Mouse (Mus musculus): ENCODE results near the gene Zfp853. TPM values are rescaled to one million over a fixed set of nuclear protein-coding genes. Genes with fewer than 3 reads are reported as not detected.
A peak's percentile ranks its signal among the peaks of the same experiment; 100 is the strongest.

Zfp853 gene
- polyA plus RNA-seq (2015; fragmentation: Nextera tagmentation; extraction: Ambion mirVana): 0.05 TPM in 1 of 2 replicates, not detected in the other

DNA sequence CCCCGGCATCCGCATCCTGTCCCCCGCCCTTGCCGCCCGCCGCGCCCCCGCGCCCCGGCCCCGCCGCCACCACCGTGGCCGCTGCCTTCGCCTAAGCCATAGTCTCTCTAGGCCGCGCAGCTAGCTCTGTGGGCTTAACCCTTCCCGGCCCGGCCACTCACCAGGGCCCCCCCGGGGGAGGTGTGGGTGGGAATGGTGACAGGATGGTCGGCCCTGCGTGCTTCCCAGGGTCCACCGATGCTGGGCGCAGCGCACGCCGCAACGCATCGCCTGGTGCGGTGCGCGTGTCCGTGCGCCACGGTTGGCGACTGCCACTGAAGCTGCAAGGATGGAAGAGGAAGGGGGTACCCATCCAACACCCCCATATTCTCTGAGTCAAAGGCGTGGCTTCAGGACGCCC is at the start of gene Zfp853:
Zfp853 (minus strand) TSS at position 220 of the 400 bp plus-strand sequence.
- peak within 1 kb of the TSS; percentile 56 for H3K4me3 ChIP-seq (ENCODE audit: low read length)

DNA sequence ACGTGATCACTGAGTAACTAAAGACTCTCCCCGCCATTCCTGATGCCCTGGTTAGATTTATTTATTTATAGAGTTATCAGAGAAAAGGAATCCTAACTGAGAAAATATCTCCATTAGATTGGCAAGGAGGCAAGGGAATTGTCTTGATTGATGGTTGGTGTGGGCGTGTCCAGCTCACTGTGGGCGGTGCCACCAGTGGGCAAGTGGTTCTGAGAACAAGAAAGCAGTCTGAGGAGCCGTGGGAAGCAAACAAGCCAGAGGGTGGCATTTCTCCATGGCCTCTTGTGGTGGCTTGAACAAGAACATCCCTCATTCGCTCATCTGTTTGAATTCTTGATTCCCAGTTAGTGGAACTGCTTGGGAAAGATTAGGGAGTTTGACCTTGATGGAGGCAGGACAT is 46.2 kb upstream of the Zfp853 start:
- H3K9me3 ChIP-seq (ENCODE audit: control insufficient read depth, low read length): no peaks in the 10 kb centered on the region
- no peak overlapping the region for H3K27ac ChIP-seq (ENCODE audit: low read length)
- WGBS: 41% methylated on average over 6 of the region's 6 CpGs
- H3K4me2 ChIP-seq (ENCODE audit: low read depth, low read length): no peak overlapping the region
- no peak for ATAC-seq (ENCODE audit: low read depth)
- no peaks in the 10 kb centered on the region for H3K36me3 ChIP-seq (ENCODE audit: control insufficient read depth, insufficient read depth, low read length)
- H3K4me1 ChIP-seq (replicated peaks; ENCODE audit: control insufficient read depth, insufficient read depth, low read length): no peaks in the 10 kb centered on the region
- no peak overlapping the region for H3K4me3 ChIP-seq (ENCODE audit: low read length)
- H3K9ac ChIP-seq (ENCODE audit: low read length): no peak overlapping the region
- no peaks in the 10 kb centered on the region for H3K27me3 ChIP-seq (ENCODE audit: control insufficient read depth, insufficient read depth, low read depth, low read length)

More for the DNA sequence above, at the start of gene Zfp853:
- Histone ChIP-seq H3K4me1 (replicated peaks; ENCODE audit: control insufficient read depth, insufficient read depth, low read length) (peaks cover 23% of the 10 kb centered on the region), H3K27ac (ENCODE audit: low read length) (no peak within 1 kb of the TSS), H3K9me3 (ENCODE audit: control insufficient read depth, low read length) (no peaks in the 10 kb centered on the region), H3K36me3 (ENCODE audit: control insufficient read depth, insufficient read depth, low read length) (no peaks in the 10 kb centered on the region; the same call in 1 of the 2 replicates), H3K4me2 (ENCODE audit: low read depth, low read length) (peak within 1 kb of the TSS; percentile 91), H3K27me3 (ENCODE audit: control insufficient read depth, insufficient read depth, low read depth, low read length) (peaks cover 54% of the 10 kb centered on the region), H3K9ac (ENCODE audit: low read length) (peak within 1 kb of the TSS; percentile 66)
- ATAC-seq (ENCODE audit: low read depth): no peak; the same call in 1 of the 2 replicates
- WGBS: 1% methylated on average over 36 of the region's 38 CpGs

DNA sequence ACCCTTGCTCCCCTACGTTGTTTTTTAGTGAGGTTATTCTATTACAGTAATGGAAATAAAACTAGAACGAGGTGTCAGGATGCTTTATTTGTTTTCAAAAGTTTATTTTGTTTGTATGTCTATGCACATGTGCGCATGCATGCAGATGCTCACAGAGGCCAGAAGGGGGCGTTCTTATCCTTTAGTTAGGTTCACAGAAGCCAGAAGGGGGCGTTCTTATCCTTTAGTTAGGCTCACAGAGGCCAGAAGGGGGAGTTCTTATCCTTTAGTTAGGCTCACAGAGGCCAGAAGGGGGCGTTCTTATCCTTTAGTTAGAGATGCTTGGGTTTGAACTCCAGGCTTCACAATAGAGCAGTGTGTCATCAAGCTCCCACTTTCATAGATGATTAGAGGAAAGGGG is 43.1 kb upstream of the Zfp853 start:
- no peaks in the 10 kb centered on the region for H3K36me3 ChIP-seq (ENCODE audit: control insufficient read depth, insufficient read depth, low read length)
- ATAC-seq (ENCODE audit: low read depth): no peak
- no peaks in the 10 kb centered on the region for H3K9me3 ChIP-seq (ENCODE audit: control insufficient read depth, low read length)
- H3K27ac ChIP-seq (ENCODE audit: low read length): no peak overlapping the region
- H3K27me3 ChIP-seq (ENCODE audit: control insufficient read depth, insufficient read depth, low read depth, low read length): no peaks in the 10 kb centered on the region
- H3K4me1 ChIP-seq (replicated peaks; ENCODE audit: control insufficient read depth, insufficient read depth, low read length): no peaks in the 10 kb centered on the region
- WGBS: 61% methylated on average over 6 of the region's 6 CpGs
- H3K4me2 ChIP-seq (ENCODE audit: low read depth, low read length): no peak overlapping the region
- no peak overlapping the region for H3K4me3 ChIP-seq (ENCODE audit: low read length)
- no peak overlapping the region for H3K9ac ChIP-seq (ENCODE audit: low read length)

DNA sequence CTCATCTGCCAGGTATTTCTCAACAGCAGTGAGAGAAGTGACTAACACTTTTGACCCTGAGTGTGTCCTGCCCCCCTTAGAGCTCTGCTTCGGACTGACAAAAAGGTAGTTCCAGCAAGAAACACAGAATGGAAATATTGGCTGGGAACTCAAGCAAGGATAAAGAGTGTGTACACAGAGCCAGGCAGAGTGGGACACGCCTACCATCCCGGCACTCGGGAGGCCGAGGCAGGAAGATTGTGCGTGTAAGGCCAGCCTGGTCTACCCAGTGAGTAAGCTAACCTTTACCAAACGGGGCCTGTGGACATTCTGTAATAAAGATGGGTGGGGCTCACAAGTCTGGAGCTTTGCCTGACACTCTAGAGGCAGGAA is 41.7 kb upstream of the Zfp853 start:
- H3K4me2 ChIP-seq (ENCODE audit: low read depth, low read length): no peak overlapping the region
- 71% methylated on average over 7 of the region's 7 CpGs for WGBS
- no peaks in the 10 kb centered on the region for H3K9me3 ChIP-seq (ENCODE audit: control insufficient read depth, low read length)
- no peak overlapping the region for H3K27ac ChIP-seq (ENCODE audit: low read length)
- no peaks in the 10 kb centered on the region for H3K27me3 ChIP-seq (ENCODE audit: control insufficient read depth, insufficient read depth, low read depth, low read length)
- no peaks in the 10 kb centered on the region for H3K36me3 ChIP-seq (ENCODE audit: control insufficient read depth, insufficient read depth, low read length)
- H3K9ac ChIP-seq (ENCODE audit: low read length): no peak overlapping the region
- H3K4me1 ChIP-seq (replicated peaks; ENCODE audit: control insufficient read depth, insufficient read depth, low read length): peaks cover under 1% of the 10 kb centered on the region
- H3K4me3 ChIP-seq (ENCODE audit: low read length): no peak overlapping the region
- ATAC-seq (ENCODE audit: low read depth): no peak

DNA sequence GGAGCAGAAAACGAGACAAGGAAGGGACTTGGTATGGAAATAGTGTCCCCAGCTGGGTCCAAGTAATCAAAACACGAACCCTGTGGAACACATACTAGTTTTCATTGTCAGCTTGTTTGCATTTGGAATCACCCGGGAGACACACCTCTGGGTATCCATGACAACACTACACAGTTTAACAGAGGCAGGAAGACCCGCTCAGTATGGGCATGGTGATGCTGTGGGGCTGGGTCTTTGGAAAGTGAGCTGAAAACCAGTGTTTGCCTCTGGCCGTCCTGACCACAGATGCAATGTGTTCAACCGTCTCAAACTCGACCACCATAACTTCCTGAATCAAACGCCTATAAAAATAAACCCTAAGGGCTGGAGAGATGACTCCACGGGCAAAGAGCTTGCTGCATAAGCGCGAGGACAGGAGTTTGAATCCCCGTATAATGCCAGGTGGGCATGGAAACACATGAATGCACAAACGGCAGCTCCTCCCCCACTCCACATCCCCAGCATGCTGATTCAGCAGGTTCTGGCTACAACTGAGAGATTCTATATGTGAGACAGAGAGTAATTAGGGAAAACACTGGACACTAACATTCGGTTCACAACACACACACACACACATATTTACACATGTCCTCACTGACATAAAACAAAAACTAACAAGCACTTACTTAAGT is 41.1 kb upstream of the Zfp853 start:
- peaks cover 6% of the 10 kb centered on the region for H3K4me1 ChIP-seq (replicated peaks; ENCODE audit: control insufficient read depth, insufficient read depth, low read length)
- 60% methylated on average over 14 of the region's 14 CpGs for WGBS
- H3K4me2 ChIP-seq (ENCODE audit: low read depth, low read length): no peak overlapping the region
- no peak overlapping the region for H3K27ac ChIP-seq (ENCODE audit: low read length)
- no peaks in the 10 kb centered on the region for H3K9me3 ChIP-seq (ENCODE audit: control insufficient read depth, low read length)
- no peaks in the 10 kb centered on the region for H3K27me3 ChIP-seq (ENCODE audit: control insufficient read depth, insufficient read depth, low read depth, low read length)
- no peak overlapping the region for H3K4me3 ChIP-seq (ENCODE audit: low read length)
- H3K36me3 ChIP-seq (ENCODE audit: control insufficient read depth, insufficient read depth, low read length): no peaks in the 10 kb centered on the region
- no peak overlapping the region; the same call in 1 of the 2 replicates for H3K9ac ChIP-seq (ENCODE audit: low read length)
- no peak for ATAC-seq (ENCODE audit: low read depth)

DNA sequence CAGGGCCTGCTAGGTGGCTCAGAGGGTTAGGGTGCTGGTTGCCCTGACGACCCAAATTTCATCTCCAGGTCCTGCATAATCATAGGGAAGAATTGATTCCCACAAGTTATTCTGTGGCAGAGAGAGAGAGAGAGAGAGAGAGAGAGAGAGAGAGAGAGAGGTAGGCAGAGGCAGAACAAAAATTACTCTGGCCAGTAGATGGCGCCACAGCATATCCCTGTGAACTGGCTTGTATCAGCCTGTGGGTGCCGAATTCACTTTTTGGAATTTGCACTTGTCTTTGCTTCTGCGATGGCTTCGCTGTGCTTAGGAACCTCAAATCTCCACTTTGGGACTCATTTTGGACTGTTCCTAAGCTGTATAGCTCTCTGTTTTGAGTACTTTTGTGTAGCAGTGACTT is 40.4 kb upstream of the Zfp853 start:
- Histone ChIP-seq H3K4me3 (ENCODE audit: low read length) (no peak overlapping the region), H3K4me1 (replicated peaks; ENCODE audit: control insufficient read depth, insufficient read depth, low read length) (peaks cover 6% of the 10 kb centered on the region), H3K36me3 (ENCODE audit: control insufficient read depth, insufficient read depth, low read length) (no peaks in the 10 kb centered on the region), H3K9me3 (ENCODE audit: control insufficient read depth, low read length) (no peaks in the 10 kb centered on the region), H3K4me2 (ENCODE audit: low read depth, low read length) (no peak overlapping the region), H3K27me3 (ENCODE audit: control insufficient read depth, insufficient read depth, low read depth, low read length) (no peaks in the 10 kb centered on the region), H3K9ac (ENCODE audit: low read length) (no peak overlapping the region; the same call in 1 of the 2 replicates), H3K27ac (ENCODE audit: low read length) (no peak overlapping the region)
- 14% methylated on average over 5 of the region's 5 CpGs for WGBS
- no peak for ATAC-seq (ENCODE audit: low read depth)

DNA sequence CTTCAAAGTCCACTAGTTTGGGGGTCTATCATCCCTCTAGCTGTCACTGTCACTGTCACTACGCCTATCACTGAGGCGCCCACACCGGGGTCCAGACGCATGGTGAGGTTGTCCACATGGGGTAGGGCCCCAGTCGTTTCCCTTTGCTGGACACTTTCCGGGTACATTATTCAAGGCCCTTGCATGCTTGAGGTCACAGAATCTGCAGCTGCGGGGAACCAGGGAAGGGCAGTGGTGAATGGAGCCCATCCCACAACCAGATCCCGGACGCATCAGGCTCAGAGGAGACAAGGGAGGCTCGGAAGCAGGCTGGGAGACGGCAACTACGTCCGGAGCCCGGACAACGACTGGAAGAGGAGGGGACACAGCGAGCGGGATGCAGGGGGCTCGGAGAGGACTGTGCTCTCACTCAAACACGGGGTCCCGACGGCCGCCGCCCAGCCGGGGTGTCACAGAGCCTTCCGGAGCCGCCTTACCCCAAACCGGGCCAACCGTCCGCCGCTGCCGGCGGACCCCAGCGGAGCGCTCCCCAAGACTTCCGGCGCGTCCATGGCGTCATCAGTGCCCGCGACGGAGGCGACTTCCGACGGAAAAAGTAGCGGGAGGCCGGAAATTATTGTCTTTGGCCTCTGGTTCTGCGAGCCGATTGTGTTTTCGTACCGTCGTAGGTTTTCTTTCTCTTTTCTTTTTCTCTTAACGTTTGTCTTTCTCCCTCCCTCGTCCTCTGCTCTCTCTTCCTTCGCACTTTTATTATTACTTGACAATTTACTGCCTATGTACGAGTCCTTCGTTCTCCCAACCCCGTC is 35.5 kb upstream of the Zfp853 start, which contains the start of gene Zdhhc4:
Zdhhc4 (minus strand) TSS at position 567 of the 806 bp plus-strand sequence.
- no peaks in the 10 kb centered on the region for H3K27me3 ChIP-seq (ENCODE audit: control insufficient read depth, insufficient read depth, low read depth, low read length)
- peak; percentile 87 for ATAC-seq (ENCODE audit: low read depth)
- peaks cover 16% of the 10 kb centered on the region for H3K4me1 ChIP-seq (replicated peaks; ENCODE audit: control insufficient read depth, insufficient read depth, low read length)
- no peaks in the 10 kb centered on the region for H3K9me3 ChIP-seq (ENCODE audit: control insufficient read depth, low read length)
- H3K4me2 ChIP-seq (ENCODE audit: low read depth, low read length): peak within 1 kb of the TSS; percentile 77
- H3K27ac ChIP-seq (ENCODE audit: low read length): peak within 1 kb of the TSS; percentile 72
- peak within 1 kb of the TSS; percentile 81 for H3K4me3 ChIP-seq (ENCODE audit: low read length)
- H3K9ac ChIP-seq (ENCODE audit: low read length): peak within 1 kb of the TSS; percentile 85
- H3K36me3 ChIP-seq (ENCODE audit: control insufficient read depth, insufficient read depth, low read length): peaks cover 16% of the 10 kb centered on the region
- WGBS: under 1% methylated on average over 57 of the region's 57 CpGs

DNA sequence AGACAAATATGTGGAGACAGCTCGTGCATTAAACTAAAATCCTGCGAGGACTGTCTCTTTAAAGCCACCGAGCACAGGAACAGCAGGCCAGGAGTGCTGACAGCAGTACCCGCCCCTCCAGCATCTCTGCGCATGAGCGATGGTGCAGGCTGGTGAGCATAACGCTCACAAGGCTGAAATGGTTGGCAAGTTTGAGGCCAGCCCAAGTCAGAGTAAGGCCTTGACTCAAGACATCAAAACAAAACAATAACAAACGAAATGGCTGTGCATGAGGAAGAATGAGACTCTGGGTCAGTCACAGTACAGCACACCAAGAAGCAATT is 23.8 kb upstream of the Zfp853 start:
- no peaks in the 10 kb centered on the region for H3K9me3 ChIP-seq (ENCODE audit: control insufficient read depth, low read length)
- H3K9ac ChIP-seq (ENCODE audit: low read length): no peak overlapping the region
- no peak overlapping the region for H3K4me2 ChIP-seq (ENCODE audit: low read depth, low read length)
- WGBS: 82% methylated on average over 8 of the region's 8 CpGs
- no peaks in the 10 kb centered on the region for H3K27me3 ChIP-seq (ENCODE audit: control insufficient read depth, insufficient read depth, low read depth, low read length)
- H3K4me1 ChIP-seq (replicated peaks; ENCODE audit: control insufficient read depth, insufficient read depth, low read length): peaks cover 12% of the 10 kb centered on the region
- peaks cover 41% of the 10 kb centered on the region for H3K36me3 ChIP-seq (ENCODE audit: control insufficient read depth, insufficient read depth, low read length)
- no peak for ATAC-seq (ENCODE audit: low read depth)
- no peak overlapping the region for H3K4me3 ChIP-seq (ENCODE audit: low read length)
- H3K27ac ChIP-seq (ENCODE audit: low read length): no peak overlapping the region

DNA sequence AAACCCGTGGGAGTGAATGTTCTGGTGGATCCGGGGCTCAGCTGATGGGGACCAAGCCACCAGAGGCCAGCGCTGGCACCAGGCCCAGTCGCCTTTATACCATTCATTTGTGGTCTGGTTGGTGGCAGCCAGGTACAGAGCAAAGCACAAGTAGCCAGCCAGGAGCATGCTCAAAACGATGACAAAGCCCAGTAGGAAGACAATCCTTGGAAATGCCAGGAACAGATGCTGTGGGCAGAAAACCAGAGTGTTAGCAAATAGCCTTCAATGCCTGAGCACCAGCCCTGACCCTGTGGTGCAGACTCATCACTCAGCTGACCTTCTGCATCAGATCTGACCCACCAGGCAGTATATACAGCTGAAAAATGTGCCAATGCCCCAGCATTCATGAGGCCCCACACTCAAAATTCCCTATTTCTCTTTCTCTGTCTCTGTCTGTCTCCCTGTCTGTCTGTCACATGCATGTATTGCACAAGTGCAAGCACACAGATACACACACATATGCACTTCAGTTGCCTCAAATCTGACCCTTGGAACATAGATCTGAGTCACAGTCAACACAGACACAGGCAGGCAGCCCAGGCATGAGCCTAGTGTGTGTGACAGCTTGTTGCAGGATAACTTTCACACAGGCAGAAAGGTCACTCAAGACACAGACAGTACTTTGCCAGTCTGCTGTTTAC is 23.3 kb upstream of the Zfp853 start:
- Histone ChIP-seq H3K27me3 (ENCODE audit: control insufficient read depth, insufficient read depth, low read depth, low read length) (no peaks in the 10 kb centered on the region), H3K9me3 (ENCODE audit: control insufficient read depth, low read length) (no peaks in the 10 kb centered on the region), H3K27ac (ENCODE audit: low read length) (no peak overlapping the region), H3K4me1 (replicated peaks; ENCODE audit: control insufficient read depth, insufficient read depth, low read length) (peaks cover 12% of the 10 kb centered on the region), H3K4me2 (ENCODE audit: low read depth, low read length) (no peak overlapping the region), H3K36me3 (ENCODE audit: control insufficient read depth, insufficient read depth, low read length) (peaks cover 41% of the 10 kb centered on the region), H3K4me3 (ENCODE audit: low read length) (no peak overlapping the region), H3K9ac (ENCODE audit: low read length) (no peak overlapping the region)
- no peak for ATAC-seq (ENCODE audit: low read depth)
- WGBS: 90% methylated on average over 5 of the region's 5 CpGs
